Mouse (Mus musculus) urinary bladder, postnatal 25 days (tissue): ENCODE data around the gene Dennd4b.
"Not testable (repeated sequence)": the region's sequence is repeated elsewhere in the genome, so short reads cannot be mapped to it uniquely, and the experiment has no call there.

Experiments
- DNase-seq: peaks from one replicate; pipeline ENCODE4 v3.0.0; 2022; ENCODE audit warnings: low spot score

The Dennd4b gene

DNA sequence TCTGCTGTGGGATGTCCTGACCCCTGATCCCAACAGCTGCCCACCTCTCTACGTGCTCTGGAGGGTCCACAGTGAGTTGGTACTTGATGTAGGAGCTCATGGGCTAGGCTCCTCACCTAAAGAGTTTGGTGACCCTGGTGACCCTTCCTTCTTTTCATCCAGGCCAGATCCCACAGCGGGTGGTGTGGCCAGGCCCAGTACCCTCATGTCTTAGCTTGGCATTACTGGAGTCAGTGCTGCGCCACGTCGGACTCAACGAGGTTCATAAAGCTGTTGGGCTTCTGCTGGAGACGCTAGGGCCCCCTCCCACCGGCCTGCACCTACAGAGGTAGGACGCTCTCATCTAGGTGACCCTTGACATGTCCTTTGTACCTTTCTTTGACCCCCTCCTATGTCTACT lies 14.2 kb downstream of the Dennd4b start:
- DNase-seq, result no peak

DNA sequence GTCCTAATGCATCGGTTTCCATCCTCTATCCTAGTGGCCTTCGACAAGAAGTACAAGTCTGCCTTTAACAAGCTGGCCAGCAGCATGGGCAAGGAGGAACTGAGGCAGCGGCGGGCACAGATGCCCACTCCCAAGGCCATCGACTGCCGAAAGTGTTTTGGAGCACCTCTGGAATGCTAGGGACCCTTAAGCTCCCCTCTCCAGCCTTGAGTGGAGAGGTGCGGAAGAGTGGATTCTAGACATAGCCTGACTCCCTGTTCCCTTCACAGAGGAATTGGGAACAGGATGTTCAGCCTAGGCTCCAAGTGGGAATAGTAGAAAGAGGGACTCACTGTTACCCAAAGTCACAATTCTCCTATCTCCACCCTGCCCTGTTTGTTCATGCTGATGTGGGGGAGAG lies 14.8 kb downstream of the Dennd4b start:
- no peak for DNase-seq

DNA sequence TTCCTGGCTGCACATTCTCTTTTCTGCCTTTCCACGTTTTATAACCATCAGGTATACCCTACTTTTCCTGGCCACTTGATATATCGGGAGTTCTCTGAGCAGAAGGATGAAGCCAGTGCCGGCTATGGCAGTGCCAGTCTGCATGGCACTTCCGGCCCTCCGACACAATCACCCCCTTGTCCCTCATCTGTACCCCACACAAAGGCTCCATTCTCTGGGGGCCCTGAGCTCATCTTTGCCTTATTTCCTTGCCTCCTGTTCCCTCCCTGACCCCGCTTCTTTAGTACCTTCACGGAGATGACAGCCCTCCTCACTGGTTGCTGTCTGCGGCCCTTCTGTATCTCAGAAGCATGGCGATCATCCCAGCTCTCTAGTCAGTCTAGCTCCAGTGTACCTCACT lies 15.7 kb downstream of the Dennd4b start:
- no peak for DNase-seq

DNA sequence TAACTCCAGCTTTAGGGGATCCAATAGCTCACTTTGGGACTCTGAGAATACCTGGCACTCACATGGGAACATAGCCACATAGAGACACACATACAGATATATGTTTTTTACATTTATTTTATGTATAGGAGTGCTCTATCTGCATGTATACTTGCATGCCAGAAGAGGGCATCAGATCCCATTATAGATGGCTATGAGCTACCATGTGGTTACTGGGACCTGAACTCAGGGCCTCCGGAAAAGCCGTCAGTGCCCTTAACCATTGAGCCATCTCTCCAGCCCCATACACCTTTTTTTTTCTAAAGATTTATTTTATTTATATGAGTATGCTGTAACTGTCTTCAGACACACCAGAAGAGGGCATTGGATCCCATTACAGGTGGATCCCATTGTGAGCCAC lies 19.2 kb downstream of the Dennd4b start:
- DNase-seq, result no peak

DNA sequence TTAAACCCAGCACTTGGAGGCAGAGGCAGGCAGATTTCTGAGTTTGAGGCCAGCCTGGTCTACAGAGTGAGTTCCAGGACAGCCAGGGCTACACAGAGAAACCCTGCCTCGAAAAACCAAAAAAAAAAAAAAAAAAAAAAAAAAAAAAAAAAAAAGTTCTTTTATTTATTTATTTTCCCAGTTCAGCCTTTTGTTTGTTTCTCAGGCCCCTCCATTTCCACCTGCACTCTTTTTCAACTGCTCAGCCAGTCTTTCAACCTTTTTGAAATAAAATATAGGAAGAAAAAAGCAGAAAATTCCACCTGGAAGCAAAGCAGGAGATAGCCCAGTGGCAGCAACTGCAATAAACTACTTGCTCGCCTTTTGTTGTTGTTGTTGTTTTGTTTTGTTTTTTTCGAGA lies 24.4 kb downstream of the Dennd4b start:
- not testable (repeated sequence) for DNase-seq

DNA sequence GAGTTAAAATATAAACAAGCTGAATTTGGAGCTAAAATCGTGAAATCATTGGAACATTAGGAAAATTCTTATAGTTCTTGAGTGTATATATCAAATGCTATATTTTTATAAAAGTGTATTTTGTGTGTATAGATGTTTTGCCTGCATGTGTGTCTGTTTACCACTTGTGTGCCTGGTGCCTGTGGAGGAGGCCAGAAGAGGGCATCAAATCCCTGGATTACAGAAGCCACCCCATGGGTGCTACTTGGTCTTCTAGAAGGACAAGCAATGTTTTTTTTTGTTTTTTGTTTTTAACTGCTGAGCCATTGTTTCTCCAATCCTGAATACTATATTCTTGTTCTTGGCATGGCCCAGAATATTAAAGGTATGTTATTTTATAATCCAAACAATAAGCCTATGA lies 25.6 kb downstream of the Dennd4b start:
- no peak for DNase-seq

DNA sequence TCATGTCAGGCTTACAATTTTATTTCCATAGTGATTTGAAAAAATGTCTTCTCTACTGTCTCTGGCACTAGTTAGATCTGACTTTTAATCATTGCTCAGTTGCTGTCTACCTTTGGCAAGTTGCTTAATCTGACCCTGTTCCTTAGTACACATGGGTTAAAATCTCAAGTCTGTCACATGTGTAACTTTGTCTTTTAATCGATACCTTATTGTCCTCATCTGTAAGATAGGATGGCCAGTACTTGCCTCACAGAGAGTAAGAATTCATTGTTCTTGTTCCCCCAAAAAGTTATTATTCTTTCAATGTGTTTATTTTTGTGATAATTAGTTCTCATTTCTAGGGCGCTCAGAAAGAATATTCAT lies 27.0 kb downstream of the Dennd4b start:
- DNase-seq, result no peak

DNA sequence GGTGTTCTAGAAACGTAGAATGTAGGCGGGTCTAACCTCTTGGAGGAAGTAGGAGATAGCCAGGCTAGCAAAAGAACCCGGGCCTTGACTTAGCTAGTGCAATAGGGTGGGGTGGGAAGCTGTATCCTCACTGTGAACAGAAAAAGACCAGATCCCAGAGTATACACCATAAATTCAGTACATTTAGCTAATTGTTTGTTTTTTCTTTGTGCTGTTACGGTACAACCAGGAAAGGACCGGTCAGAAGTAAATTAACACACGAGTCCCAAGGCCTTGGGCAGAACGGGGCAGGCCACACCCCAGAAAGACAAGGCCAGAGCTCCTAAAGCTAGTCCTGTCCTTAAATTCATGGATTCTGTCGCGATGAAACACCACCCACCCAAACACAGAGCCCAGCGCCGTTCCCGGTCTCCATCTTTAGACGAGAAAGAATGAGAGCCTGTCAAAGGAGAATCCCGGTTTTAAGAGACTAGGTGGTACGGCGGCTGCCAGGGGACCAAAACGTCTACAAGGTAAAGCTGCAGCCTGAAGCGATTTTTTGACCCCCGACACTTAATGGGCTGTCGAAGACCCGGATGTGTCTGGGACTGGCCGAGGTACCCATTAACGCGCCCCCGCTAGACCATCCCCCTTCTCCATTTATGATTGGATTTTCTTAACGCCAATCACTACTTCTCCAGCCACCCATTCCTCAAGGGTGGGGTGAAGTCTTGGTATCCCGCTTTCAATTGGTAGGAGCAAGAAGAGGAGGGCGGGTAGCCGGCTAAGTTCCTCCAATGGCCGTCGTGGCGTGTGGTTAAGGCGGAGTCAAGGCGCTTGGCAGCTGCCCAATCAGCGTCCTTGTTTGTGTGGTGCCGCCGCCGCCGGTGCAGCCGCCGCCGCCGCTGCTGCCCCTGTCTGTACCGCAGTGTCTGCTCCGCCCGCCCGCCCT lies 27.6 kb downstream of the Dennd4b start, which contains the start of gene Gatad2b:
Gene Gatad2b, plus strand, starts transcription at position 834 of the 931 bp plus-strand sequence.
- DNase-seq, result peak; percentile 93

DNA sequence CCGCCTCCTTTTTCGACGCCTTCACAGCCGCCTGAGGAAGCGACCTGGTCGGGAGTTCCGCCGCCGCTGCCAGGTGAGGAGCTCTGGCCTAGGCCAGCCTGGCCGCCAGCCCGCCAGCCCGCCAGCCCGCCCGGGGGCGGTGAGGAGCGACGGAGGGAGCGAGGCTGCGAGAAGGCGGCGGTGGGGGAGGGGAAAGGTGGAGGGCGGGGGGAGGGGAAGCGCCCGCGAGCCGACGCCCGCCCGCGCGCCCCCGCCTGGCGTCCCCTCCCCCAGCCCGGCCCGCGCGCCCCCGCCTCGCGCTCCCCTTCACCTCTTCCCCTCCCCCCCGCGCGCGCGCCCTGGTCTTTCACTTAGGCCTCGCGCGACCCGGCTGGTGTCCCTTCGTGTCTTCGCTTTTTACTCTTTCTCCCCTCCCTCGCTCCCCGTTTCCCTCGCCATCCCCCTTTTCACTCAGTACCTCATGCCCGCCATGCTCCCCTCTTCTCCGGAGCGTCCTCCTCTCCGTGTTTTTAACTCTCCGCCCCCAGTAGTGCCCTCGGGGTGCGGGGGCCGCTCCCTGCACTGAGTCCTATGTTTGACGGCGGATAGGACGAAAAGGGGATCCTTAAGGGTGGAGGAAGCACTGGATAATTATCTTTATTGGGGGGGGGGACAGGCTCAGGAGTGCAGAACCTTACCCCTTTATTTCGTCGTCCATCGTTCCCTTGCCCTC lies 28.5 kb downstream of the Dennd4b start:
- DNase-seq, result peak; percentile 54

DNA sequence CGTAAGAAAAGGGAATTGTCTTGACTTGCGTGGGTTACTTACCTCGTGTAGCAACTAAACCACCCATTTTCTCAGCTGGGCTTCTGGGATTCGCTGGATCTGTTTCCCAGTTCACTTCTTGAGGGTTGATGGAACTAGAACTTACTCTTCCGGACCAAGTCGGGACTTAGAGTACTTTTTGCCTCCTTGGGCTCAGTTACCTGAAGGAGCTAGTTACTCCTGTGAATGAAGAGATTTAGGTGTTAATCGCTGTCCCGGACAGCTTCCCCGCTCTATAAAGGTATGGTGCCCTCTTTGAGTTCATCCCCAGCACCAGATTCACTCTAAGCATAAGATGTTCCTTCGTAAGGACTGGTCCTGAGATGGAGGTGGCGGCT lies 29.1 kb downstream of the Dennd4b start:
- DNase-seq, result no peak

DNA sequence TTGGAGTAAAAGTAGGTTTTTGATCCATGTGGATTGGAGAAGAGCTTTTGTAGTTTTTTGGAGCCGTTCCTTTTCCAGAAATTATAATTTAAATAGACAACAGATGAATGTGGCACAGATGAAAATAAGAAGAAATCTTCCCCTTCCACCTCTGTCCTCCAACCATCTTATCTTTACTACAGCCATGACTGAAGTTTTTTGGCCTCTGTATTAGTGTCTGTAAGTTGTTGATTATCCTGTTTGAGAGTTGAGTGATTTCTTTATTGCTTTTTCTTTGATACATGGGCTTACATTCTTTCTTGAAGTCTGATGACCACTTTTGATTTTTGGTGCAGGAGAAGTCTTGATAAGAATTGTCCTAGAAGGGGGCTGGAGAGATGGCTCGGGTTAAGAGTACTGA lies 29.7 kb downstream of the Dennd4b start:
- DNase-seq, result no peak

DNA sequence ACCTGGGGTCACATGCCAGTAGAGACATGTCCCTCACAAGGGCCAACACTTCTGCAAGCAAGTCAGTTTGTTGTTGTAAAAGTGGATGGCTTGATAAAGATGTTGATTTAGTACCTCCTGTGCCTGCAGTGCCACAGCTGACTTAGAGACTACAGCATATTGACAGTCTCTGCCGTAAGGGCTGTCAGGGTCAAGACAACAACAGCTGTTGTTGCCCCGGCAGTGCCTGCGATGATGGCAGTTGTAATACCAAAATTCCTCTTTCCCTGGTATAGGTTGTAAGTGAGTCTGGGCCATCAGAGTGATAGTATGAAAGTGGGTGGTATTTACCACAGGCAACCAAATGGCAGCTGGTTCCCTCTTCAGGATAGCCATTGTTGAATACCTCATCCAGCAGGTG lies 40.8 kb downstream of the Dennd4b start:
- DNase-seq, result no peak

DNA sequence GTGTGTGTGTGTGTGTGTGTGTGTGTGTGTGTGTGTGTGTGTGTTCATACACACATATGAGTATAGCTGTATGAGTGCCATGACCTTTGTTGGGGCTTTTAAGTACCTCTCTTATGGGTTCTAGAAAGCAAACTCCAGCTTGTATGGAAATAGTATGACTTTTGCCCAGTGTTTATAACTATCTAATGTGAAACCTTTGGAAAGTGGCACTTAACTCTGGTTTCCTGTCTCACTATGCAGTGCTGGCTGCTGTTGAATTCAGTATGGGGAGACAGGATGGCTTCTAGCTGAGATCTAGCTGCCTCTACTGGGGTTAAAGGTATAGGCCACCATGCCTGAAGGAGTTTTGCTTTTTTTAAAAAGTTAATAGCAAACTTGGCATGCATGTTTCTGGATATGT lies 44.6 kb downstream of the Dennd4b start:
- no peak for DNase-seq

DNA sequence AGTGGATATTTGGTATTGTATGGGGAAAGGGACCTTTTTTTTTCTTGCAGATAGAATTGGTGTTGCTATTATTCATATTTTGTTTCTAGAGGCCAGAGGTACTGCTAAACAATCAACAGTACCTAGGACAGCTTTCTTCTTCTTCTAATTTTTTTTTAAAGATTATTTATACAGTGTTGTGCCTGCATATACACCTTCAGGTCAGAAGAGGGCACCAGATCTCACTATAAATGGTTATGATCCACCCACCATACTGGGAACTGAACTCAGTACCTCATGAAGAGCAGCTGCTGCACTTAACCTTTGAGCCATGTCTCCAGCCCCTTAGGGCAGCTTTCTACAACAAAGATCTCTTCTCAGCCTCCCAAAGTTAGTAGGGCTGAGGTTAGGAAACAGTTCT lies 48.4 kb downstream of the Dennd4b start:
- no peak for DNase-seq

DNA sequence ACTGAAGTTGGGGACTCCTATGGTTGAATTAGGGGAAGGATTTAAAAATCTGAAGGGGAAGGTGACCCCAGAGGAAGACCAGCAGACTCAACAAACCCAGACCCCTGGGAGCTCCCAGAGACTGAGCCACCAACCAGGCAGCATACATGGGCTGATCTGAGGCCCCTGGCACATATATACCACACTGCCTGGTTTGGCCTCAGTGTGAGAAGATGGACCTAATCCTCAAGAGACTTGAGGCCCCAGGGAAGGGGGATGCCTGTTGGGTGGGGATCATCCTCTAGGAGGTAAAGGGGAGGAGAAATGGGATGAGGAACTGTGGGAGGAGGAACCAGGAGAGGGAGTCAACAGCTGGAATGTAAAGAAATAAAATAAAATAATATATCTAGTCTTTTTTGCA lies 49.3 kb downstream of the Dennd4b start:
- no peak for DNase-seq

DNA sequence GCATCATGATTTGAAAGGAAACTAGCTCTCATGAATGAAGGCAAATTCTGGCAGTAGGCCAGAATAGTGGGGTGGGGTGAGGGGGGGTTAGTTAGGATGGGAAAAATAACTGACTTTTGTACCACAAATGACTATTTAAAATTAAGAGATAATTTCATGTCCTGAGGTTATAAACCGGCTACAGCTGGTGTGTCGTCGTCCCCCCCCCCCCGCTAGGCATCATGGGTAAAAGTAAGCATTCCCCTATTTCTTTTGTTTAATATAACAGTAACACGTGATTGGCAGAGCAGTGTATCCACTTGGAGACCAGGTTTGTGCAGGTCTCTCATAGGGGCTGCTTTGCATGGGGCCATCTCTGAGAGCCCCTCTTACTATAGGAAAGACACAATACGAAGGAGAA lies 57.3 kb downstream of the Dennd4b start:
- DNase-seq, result no peak

DNA sequence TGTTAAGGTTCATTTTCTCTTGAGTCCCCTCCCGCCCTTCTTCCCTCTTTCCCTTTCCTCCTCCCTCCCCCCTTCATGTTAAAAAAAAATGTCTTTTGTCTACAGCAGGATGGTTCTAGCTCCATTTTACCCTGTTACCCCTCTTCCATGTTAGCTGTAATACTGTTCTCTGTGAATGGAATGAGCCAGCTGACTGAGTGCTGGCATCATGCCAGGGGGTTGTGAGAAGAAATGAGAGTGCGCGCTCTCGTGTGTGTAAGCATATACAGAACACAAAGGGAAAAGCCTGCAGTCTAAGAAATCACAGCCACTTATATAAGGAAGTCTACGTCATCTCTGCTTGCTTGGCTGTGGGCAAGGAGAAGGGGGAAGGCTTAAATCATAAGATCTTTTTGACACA lies 58.1 kb downstream of the Dennd4b start:
- DNase-seq, result peak; percentile 57
